Mouse (Mus musculus) stomach, embryonic 15.5 days (tissue): ENCODE measurements at regions not wholly inside any gene's neighbourhood (a gene's known extent, or its start where the extent isn't known, plus 50 kb on each side); places are given as distances from the start of the nearest gene placed in this dataset.

Experiments
- ATAC-seq: fragments of 200-750 bp; cut with Nextera tagmentation; 2 replicates; pipeline ENCODE4 v1.8.0; 2017; ENCODE audit warnings: low read depth, moderate number of reproducible peaks, moderate TSS enrichment; ENCODE audit not compliant: insufficient read depth, low FRiP score
- H3K27ac ChIP-seq: fragments of 300-500 bp; sonication (generic); 2 replicates; pipeline ENCODE4 v1.5.1; 2015; ENCODE audit warnings: mild to moderate bottlenecking, inconsistent platforms
- H3K27me3 ChIP-seq: fragments of 300-500 bp; sonication (generic); replicated peaks from 2 replicates; pipeline ENCODE4 v1.6.1; 2015; ENCODE audit warnings: inconsistent platforms
- H3K36me3 ChIP-seq: fragments of 300-500 bp; sonication (generic); 2 replicates; pipeline ENCODE4 v1.6.1; 2015; ENCODE audit warnings: inconsistent platforms
- H3K4me1 ChIP-seq: fragments of 300-500 bp; sonication (generic); 2 replicates; pipeline ENCODE4 v1.6.1; 2015; ENCODE audit warnings: inconsistent platforms
- H3K4me2 ChIP-seq: fragments of 300-500 bp; sonication (generic); 2 replicates; pipeline ENCODE4 v1.6.1; 2015; ENCODE audit warnings: mild to moderate bottlenecking, inconsistent platforms
- H3K4me3 ChIP-seq: fragments of 300-500 bp; sonication (generic); replicated peaks from 2 replicates; pipeline ENCODE4 v1.5.1; 2015; ENCODE audit warnings: inconsistent platforms
- H3K9ac ChIP-seq: fragments of 300-500 bp; sonication (generic); 2 replicates; pipeline ENCODE4 v1.6.1; 2015; ENCODE audit warnings: inconsistent platforms
- H3K9me3 ChIP-seq: fragments of 300-500 bp; sonication (generic); 2 replicates; pipeline ENCODE4 v1.6.1; 2016; ENCODE audit warnings: inconsistent platforms
- WGBS: fragments of 180-500 bp; shearing (Covaris S2); methylation state at CpG from one replicate; pipeline ENCODE4 v1.1.7; 2015; 5-methylcytosine and 5-hydroxymethylcytosine counted together

DNA sequence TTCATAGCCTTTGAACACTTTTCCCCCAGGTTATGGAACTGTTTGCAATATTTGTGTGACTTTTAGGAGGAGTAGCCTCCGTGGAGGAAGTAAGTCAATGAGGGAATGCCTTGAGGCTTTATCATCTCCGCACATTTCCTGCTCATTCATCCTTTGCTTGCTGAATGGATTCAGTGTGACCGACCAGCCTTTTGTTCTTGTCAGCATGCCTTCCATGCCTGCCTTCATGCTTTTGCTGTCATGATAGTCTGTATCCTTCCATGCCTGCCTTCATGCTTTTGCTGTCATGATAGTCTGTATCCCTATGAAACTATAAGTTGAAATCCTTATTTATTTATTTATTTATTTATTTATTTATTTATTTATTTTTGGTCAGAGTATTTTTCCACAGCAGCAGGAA is 87.8 kb upstream of the Rorb start:
- no peak overlapping the region for H3K4me3 ChIP-seq
- no peak overlapping the region for H3K9ac ChIP-seq
- no peaks in the 10 kb centered on the region for H3K27me3 ChIP-seq
- no peak for ATAC-seq
- no peaks in the 10 kb centered on the region for H3K36me3 ChIP-seq
- H3K4me2 ChIP-seq: no peak overlapping the region
- WGBS: 48% methylated on average over 3 of the region's 3 CpGs
- no peaks in the 10 kb centered on the region for H3K9me3 ChIP-seq
- H3K27ac ChIP-seq: no peak overlapping the region
- H3K4me1 ChIP-seq: no peaks in the 10 kb centered on the region

DNA sequence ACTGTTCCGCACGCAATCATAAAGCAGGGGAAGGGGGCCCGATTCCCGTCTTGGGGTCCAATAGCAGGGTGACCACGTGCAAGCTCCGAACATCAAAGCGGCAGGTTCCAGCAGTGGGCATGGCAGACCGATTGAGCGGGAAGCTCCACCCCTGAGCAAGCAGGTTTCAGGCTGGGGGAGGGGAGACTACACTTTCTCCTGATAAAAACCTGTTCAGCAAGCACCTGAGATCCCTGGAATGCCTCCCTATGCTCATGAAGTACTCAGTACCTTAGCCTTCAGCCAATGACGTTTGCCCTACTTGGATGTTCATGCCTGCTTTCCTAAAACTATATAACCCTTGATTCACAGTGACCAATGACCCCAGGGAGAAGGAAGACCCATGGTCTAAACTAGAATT is 83.7 kb upstream of the Rorb start:
- WGBS: 33% methylated on average over 10 of the region's 10 CpGs

DNA sequence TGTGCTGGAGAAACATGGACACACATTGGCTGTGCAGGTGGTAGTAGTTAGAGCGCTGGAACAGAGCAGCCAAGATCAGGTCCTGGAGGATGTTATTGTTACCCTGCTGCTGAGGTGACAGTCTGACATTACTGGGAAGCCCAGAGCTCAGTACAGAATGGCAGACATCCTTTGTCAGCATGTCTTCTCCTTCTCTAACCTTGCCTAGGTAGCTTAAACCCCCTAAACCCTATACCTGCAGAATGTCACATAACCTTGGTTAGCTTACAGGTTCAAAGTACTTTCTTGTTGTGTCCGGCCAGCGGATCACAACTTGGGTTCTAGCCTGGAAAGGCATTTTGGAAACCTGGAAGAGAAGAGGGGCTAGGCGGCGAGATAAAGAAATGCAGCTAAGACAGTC is 83.3 kb upstream of the Rorb start:
- no peaks in the 10 kb centered on the region for H3K4me1 ChIP-seq
- no peak overlapping the region for H3K9ac ChIP-seq
- H3K27ac ChIP-seq: no peak overlapping the region
- no peak for ATAC-seq
- H3K36me3 ChIP-seq: no peaks in the 10 kb centered on the region
- 60% methylated on average over 5 of the region's 5 CpGs for WGBS
- H3K9me3 ChIP-seq: no peaks in the 10 kb centered on the region
- H3K4me2 ChIP-seq: no peak overlapping the region
- H3K27me3 ChIP-seq: no peaks in the 10 kb centered on the region
- no peak overlapping the region for H3K4me3 ChIP-seq

More for the DNA sequence above, 83.7 kb upstream of the Rorb start:
- Histone ChIP-seq H3K4me2 (no peak overlapping the region), H3K36me3 (no peaks in the 10 kb centered on the region), H3K9ac (no peak overlapping the region), H3K9me3 (no peaks in the 10 kb centered on the region), H3K27me3 (no peaks in the 10 kb centered on the region), H3K4me3 (no peak overlapping the region), H3K27ac (no peak overlapping the region), H3K4me1 (no peaks in the 10 kb centered on the region)
- ATAC-seq: peak; percentile 76

DNA sequence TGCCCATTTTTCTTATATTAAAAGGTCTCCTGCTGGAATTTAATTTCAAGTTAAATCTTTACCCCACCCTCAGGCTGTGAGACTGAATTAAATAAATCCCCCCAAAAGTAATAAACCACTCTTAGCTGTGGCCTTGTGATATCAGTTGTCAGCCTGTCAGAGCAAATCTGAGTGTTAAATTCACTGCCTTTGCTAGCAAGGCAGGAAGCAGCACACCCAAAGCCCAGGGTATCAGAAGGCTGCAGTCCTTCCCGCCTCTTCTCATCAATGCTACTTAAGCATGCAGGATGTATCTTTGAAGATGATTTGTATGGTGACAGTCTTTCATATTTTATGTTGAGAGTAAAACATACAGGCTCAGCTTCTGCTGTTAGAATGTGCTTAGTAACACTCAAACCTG is 61.8 kb upstream of the Rorb start:
- no peak overlapping the region for H3K27ac ChIP-seq
- 79% methylated on average over 1 of the region's 1 CpGs for WGBS
- ATAC-seq: no peak

DNA sequence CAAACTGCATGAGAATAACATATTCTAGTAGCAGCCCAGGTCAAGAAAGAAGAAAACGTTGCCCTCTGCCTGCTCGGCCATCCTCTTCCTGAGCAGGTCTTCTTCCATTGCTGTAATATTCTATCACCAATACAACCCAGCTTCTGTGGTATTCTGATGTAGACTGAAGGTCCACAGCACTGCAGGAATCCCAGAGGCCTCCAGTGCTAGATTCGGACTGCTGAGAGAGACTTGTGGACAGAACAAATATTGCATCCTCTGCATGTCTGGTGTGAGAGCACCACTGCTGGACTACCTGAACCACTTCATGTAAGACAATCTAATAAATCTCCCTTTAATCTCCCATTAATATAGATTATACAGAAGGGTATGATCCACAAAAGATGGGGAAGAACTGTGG is 59.8 kb upstream of the Rorb start:
- Histone ChIP-seq H3K4me2 (no peak overlapping the region), H3K27me3 (no peaks in the 10 kb centered on the region), H3K4me1 (no peaks in the 10 kb centered on the region), H3K4me3 (no peak overlapping the region), H3K36me3 (no peaks in the 10 kb centered on the region), H3K9ac (no peak overlapping the region), H3K9me3 (no peaks in the 10 kb centered on the region), H3K27ac (no peak overlapping the region)
- no peak for ATAC-seq
- WGBS: 80% methylated on average over 3 of the region's 3 CpGs

More for the DNA sequence above, 61.8 kb upstream of the Rorb start:
- Histone ChIP-seq H3K9ac (no peak overlapping the region), H3K4me3 (no peak overlapping the region), H3K9me3 (no peaks in the 10 kb centered on the region), H3K27me3 (no peaks in the 10 kb centered on the region), H3K4me1 (no peaks in the 10 kb centered on the region), H3K4me2 (no peak overlapping the region), H3K36me3 (no peaks in the 10 kb centered on the region)
